Mouse (Mus musculus) heart, embryonic 12.5 days (tissue): Measurements from ENCODE around the gene Hamp. TPM values are rescaled to one million over a fixed set of nuclear protein-coding genes. Genes with fewer than 3 reads are reported as not detected.
"Not testable (repeated sequence)": the region's sequence is repeated elsewhere in the genome, so short reads cannot be mapped to it uniquely, and the experiment has no call there.

ENCODE experiments used
- ATAC-seq: fragments of 200-750 bp; cut with Nextera tagmentation; 2 replicates; pipeline ENCODE4 v1.8.0; 2017; ENCODE audit warnings: moderate TSS enrichment, moderate library complexity; ENCODE audit not compliant: insufficient number of reproducible peaks, low FRiP score
- H3K27ac ChIP-seq: fragments of 300-500 bp; sonication (generic); 2 replicates; pipeline ENCODE4 v1.5.1; 2016; ENCODE audit warnings: mild to moderate bottlenecking, moderate library complexity; ENCODE audit not compliant: poor library complexity, severe bottlenecking
- H3K27me3 ChIP-seq: fragments of 300-500 bp; sonication (generic); replicated peaks from 2 replicates; pipeline ENCODE4 v1.6.1; 2016; ENCODE audit warnings: mild to moderate bottlenecking, moderate library complexity
- H3K36me3 ChIP-seq: fragments of 300-500 bp; sonication (generic); 2 replicates; pipeline ENCODE4 v1.6.1; 2016; ENCODE audit warnings: mild to moderate bottlenecking, moderate library complexity
- H3K4me1 ChIP-seq: fragments of 300-500 bp; sonication (generic); replicated peaks from 2 replicates; pipeline ENCODE4 v1.6.1; 2016; ENCODE audit warnings: mild to moderate bottlenecking
- H3K4me2 ChIP-seq: fragments of 300-500 bp; sonication (generic); 2 replicates; pipeline ENCODE4 v1.6.1; 2016; ENCODE audit warnings: mild to moderate bottlenecking, moderate library complexity
- H3K4me3 ChIP-seq: fragments of 300-500 bp; sonication (generic); 2 replicates; pipeline ENCODE4 v1.5.1; 2016; ENCODE audit warnings: mild to moderate bottlenecking
- H3K9ac ChIP-seq: fragments of 300-500 bp; sonication (generic); 2 replicates; pipeline ENCODE4 v1.6.1; 2016; ENCODE audit warnings: mild to moderate bottlenecking, moderate library complexity
- H3K9me3 ChIP-seq: fragments of 300-500 bp; sonication (generic); replicated peaks from 2 replicates; pipeline ENCODE4 v1.6.1; 2016; ENCODE audit warnings: mild to moderate bottlenecking, moderate library complexity
- WGBS: fragments of 180-500 bp; shearing (Covaris S2); methylation state at CpG from one replicate; pipeline ENCODE4 v1.1.7; 2016; 5-methylcytosine and 5-hydroxymethylcytosine counted together
- polyA plus RNA-seq: library from polyadenylated mRNA; unstranded; fragments of >200 nt; fragmentation: Nextera tagmentation; extraction: Ambion mirVana; gene quantifications from 2 replicates; pipeline ENCODE4 v1.2.1, GENCODE M21; 2016

Hamp gene
- polyA plus RNA-seq, 1 experiment from 2014 or later, result not detected

- H3K4me3 ChIP-seq, H3K9me3 ChIP-seq, H3K4me2 ChIP-seq, H3K36me3 ChIP-seq, H3K4me1 ChIP-seq, H3K27me3 ChIP-seq, ATAC-seq, H3K9ac ChIP-seq, H3K27ac ChIP-seq: not testable (repeated sequence)
- 64% methylated on average over 6 of the region's 6 CpGs for WGBS
These were observed 8.3 kb downstream of the Hamp start for GRCm38 (mm10) chr7:30935422-30936099.

- H3K9ac ChIP-seq, H3K4me2 ChIP-seq, H3K36me3 ChIP-seq, ATAC-seq, H3K27ac ChIP-seq, H3K4me3 ChIP-seq, H3K9me3 ChIP-seq, H3K4me1 ChIP-seq: not testable (repeated sequence)
- 70% methylated on average over 2 of the region's 2 CpGs for WGBS
- H3K27me3 ChIP-seq, result peaks cover 10% of the 10 kb centered on the region; the same call in 1 of the 2 replicates
These were observed 19.3 kb downstream of the Hamp start, which contains the start of gene Hamp2 for GRCm38 (mm10) chr7:30924581-30924980. TSS of gene Hamp2 (minus strand) at chr7:30924681.

GRCm38 (mm10) chr7:30924071-30924470, 19.8 kb downstream of the Hamp start:
- no peaks in the 10 kb centered on the region for H3K36me3 ChIP-seq
- no peaks in the 10 kb centered on the region for H3K4me1 ChIP-seq
- WGBS, result 58% methylated on average over 3 of the region's 3 CpGs
- no peak overlapping the region for H3K4me2 ChIP-seq
- H3K9ac ChIP-seq, result no peak overlapping the region
- H3K27me3 ChIP-seq, result peaks cover 10% of the 10 kb centered on the region; the same call in 1 of the 2 replicates
- no peaks in the 10 kb centered on the region for H3K9me3 ChIP-seq
- no peak for ATAC-seq
- no peak overlapping the region for H3K27ac ChIP-seq
- no peak overlapping the region for H3K4me3 ChIP-seq

GRCm38 (mm10) chr7:30922490-30922889, 21.3 kb downstream of the Hamp start:
- H3K36me3 ChIP-seq, H3K4me2 ChIP-seq, H3K4me3 ChIP-seq, ATAC-seq, H3K9me3 ChIP-seq, H3K4me1 ChIP-seq, H3K9ac ChIP-seq, H3K27ac ChIP-seq: not testable (repeated sequence)
- WGBS, result 50% methylated on average over 3 of the region's 3 CpGs
- peaks cover 10% of the 10 kb centered on the region; the same call in 1 of the 2 replicates for H3K27me3 ChIP-seq

- WGBS, result 48% methylated on average over 3 of the region's 3 CpGs
- H3K9ac ChIP-seq, result no peak overlapping the region
- no peaks in the 10 kb centered on the region for H3K9me3 ChIP-seq
- H3K4me1 ChIP-seq, result no peaks in the 10 kb centered on the region
- ATAC-seq, result no peak
- H3K4me3 ChIP-seq, result no peak overlapping the region
- H3K36me3 ChIP-seq, result no peaks in the 10 kb centered on the region
- peaks cover 20% of the 10 kb centered on the region for H3K27me3 ChIP-seq
- H3K4me2 ChIP-seq, result no peak overlapping the region
- H3K27ac ChIP-seq, result no peak overlapping the region
These were observed 23.6 kb downstream of the Hamp start for GRCm38 (mm10) chr7:30920217-30920616.

- Histone ChIP-seq H3K9me3 (no peaks in the 10 kb centered on the region), H3K4me2 (no peak overlapping the region), H3K27me3 (peaks cover 10% of the 10 kb centered on the region), H3K9ac (no peak overlapping the region), H3K27ac (no peak overlapping the region), H3K36me3 (no peaks in the 10 kb centered on the region), H3K4me1 (no peaks in the 10 kb centered on the region), H3K4me3 (no peak overlapping the region)
- WGBS, result 49% methylated on average over 4 of the region's 4 CpGs
- no peak for ATAC-seq
These were observed 26.6 kb downstream of the Hamp start for GRCm38 (mm10) chr7:30917219-30917618.

GRCm38 (mm10) chr7:30916713-30917112, 27.1 kb downstream of the Hamp start:
- 34% methylated on average over 6 of the region's 6 CpGs for WGBS

GRCm38 (mm10) chr7:30914732-30915131, 29.1 kb downstream of the Hamp start, which contains the start of gene Mag:
TSS of gene Mag (minus strand) at chr7:30914873.
- no peak for ATAC-seq
- 62% methylated on average over 8 of the region's 8 CpGs for WGBS
- no peak within 1 kb of the TSS for H3K4me2 ChIP-seq
- H3K9ac ChIP-seq, result no peak within 1 kb of the TSS
- H3K9me3 ChIP-seq, result no peaks in the 10 kb centered on the region
- no peak within 1 kb of the TSS for H3K27ac ChIP-seq
- peaks cover 17% of the 10 kb centered on the region for H3K27me3 ChIP-seq
- no peaks in the 10 kb centered on the region for H3K4me1 ChIP-seq
- H3K4me3 ChIP-seq, result no peak within 1 kb of the TSS
- no peaks in the 10 kb centered on the region for H3K36me3 ChIP-seq

More at GRCm38 (mm10) chr7:30916713-30917112, 27.1 kb downstream of the Hamp start:
- peaks cover 10% of the 10 kb centered on the region for H3K27me3 ChIP-seq
- H3K4me1 ChIP-seq, result no peaks in the 10 kb centered on the region
- no peak for ATAC-seq
- H3K36me3 ChIP-seq, result no peaks in the 10 kb centered on the region
- H3K4me2 ChIP-seq, result no peak overlapping the region
- no peak overlapping the region for H3K27ac ChIP-seq
- H3K9ac ChIP-seq, result no peak overlapping the region
- H3K4me3 ChIP-seq, result no peak overlapping the region
- no peaks in the 10 kb centered on the region for H3K9me3 ChIP-seq

GRCm38 (mm10) chr7:30909773-30910172, 34.1 kb downstream of the Hamp start:
- Histone ChIP-seq H3K4me3 (no peak overlapping the region), H3K4me1 (peaks cover 9% of the 10 kb centered on the region), H3K4me2 (no peak overlapping the region), H3K9ac (no peak overlapping the region), H3K9me3 (no peaks in the 10 kb centered on the region), H3K36me3 (no peaks in the 10 kb centered on the region), H3K27me3 (peaks cover 39% of the 10 kb centered on the region), H3K27ac (no peak overlapping the region)
- WGBS, result 68% methylated on average over 6 of the region's 6 CpGs
- no peak for ATAC-seq

GRCm38 (mm10) chr7:30908992-30909431, 34.8 kb downstream of the Hamp start:
- H3K36me3 ChIP-seq, result no peaks in the 10 kb centered on the region
- H3K4me2 ChIP-seq, result peak overlapping the region; percentile 64
- peaks cover 9% of the 10 kb centered on the region for H3K4me1 ChIP-seq
- WGBS, result 23% methylated on average over 15 of the region's 17 CpGs
- no peak overlapping the region for H3K27ac ChIP-seq
- no peak overlapping the region for H3K9ac ChIP-seq
- H3K27me3 ChIP-seq, result peaks cover 39% of the 10 kb centered on the region
- H3K9me3 ChIP-seq, result no peaks in the 10 kb centered on the region
- peak overlapping the region; percentile 12 for H3K4me3 ChIP-seq
- ATAC-seq, result peak; percentile 37

GRCm38 (mm10) chr7:30908277-30908991, 35.4 kb downstream of the Hamp start:
- no peak overlapping the region for H3K27ac ChIP-seq
- peak overlapping the region; percentile 12 for H3K4me3 ChIP-seq
- WGBS, result 3% methylated on average over 24 of the region's 26 CpGs
- 0 out of 2 replicates have a peak overlapping the region, but pooled peaks have one; percentile 30 for H3K9ac ChIP-seq
- no peaks in the 10 kb centered on the region for H3K9me3 ChIP-seq
- H3K4me1 ChIP-seq, result peaks cover 9% of the 10 kb centered on the region
- H3K36me3 ChIP-seq, result no peaks in the 10 kb centered on the region
- ATAC-seq, result peak; percentile 61
- H3K4me2 ChIP-seq, result peak overlapping the region; percentile 64
- peaks cover 39% of the 10 kb centered on the region for H3K27me3 ChIP-seq
